Mouse (Mus musculus): Measurements from ENCODE around the gene Sp1. TPM values are rescaled to one million over a fixed set of nuclear protein-coding genes. Genes with fewer than 3 reads are reported as not detected.

Gene Sp1
- polyA plus RNA-seq, 1 experiment from 2014 or later, result 5.0 TPM

GRCm38 (mm10) chr15:102445146-102445545 lies 39.2 kb downstream of the Sp1 start, which contains the start of gene Amhr2:
TSS of gene Amhr2 (plus strand) at chr15:102445367.
- no peak within 1 kb of the TSS for H3K4me2 ChIP-seq (ENCODE audit: low read depth, low read length)
- ATAC-seq (replicated peaks; ENCODE audit: extremely low read depth, insufficient read depth, low FRiP score), result no peak
- no peak within 1 kb of the TSS for H3K4me3 ChIP-seq (ENCODE audit: low read length)
- no peak within 1 kb of the TSS for H3K27ac ChIP-seq (ENCODE audit: low read length)
- H3K9me3 ChIP-seq (replicated peaks; ENCODE audit: control insufficient read depth, low read length), result no peaks in the 10 kb centered on the region
- 65% methylated on average over 8 of the region's 8 CpGs for WGBS
- peaks cover 3% of the 10 kb centered on the region; the same call in 1 of the 2 replicates for H3K4me1 ChIP-seq (ENCODE audit: control insufficient read depth, insufficient read depth, low read length)
- H3K36me3 ChIP-seq (ENCODE audit: control insufficient read depth, insufficient read depth), result no peaks in the 10 kb centered on the region
- H3K9ac ChIP-seq (ENCODE audit: low read length), result no peak within 1 kb of the TSS
- no peaks in the 10 kb centered on the region for H3K27me3 ChIP-seq (ENCODE audit: control insufficient read depth, insufficient read depth, low read length)

- WGBS, result 18% methylated on average over 6 of the region's 6 CpGs
- H3K4me2 ChIP-seq (ENCODE audit: low read depth, low read length), result no peak overlapping the region
Observed at GRCm38 (mm10) chr15:102446448-102446847, 40.5 kb downstream of the Sp1 start.

GRCm38 (mm10) chr15:102449366-102449765 lies 43.4 kb downstream of the Sp1 start:
- 42% methylated on average over 8 of the region's 8 CpGs for WGBS
- H3K4me3 ChIP-seq (ENCODE audit: low read length), result no peak overlapping the region
- H3K4me2 ChIP-seq (ENCODE audit: low read depth, low read length), result no peak overlapping the region
- H3K36me3 ChIP-seq (ENCODE audit: control insufficient read depth, insufficient read depth), result no peaks in the 10 kb centered on the region
- no peak overlapping the region for H3K27ac ChIP-seq (ENCODE audit: low read length)
- no peak overlapping the region for H3K9ac ChIP-seq (ENCODE audit: low read length)
- H3K27me3 ChIP-seq (ENCODE audit: control insufficient read depth, insufficient read depth, low read length), result no peaks in the 10 kb centered on the region
- H3K9me3 ChIP-seq (replicated peaks; ENCODE audit: control insufficient read depth, low read length), result no peaks in the 10 kb centered on the region
- no peak for ATAC-seq (replicated peaks; ENCODE audit: extremely low read depth, insufficient read depth, low FRiP score)
- peaks cover 3% of the 10 kb centered on the region; the same call in 1 of the 2 replicates for H3K4me1 ChIP-seq (ENCODE audit: control insufficient read depth, insufficient read depth, low read length)

More at GRCm38 (mm10) chr15:102446448-102446847, 40.5 kb downstream of the Sp1 start:
- no peaks in the 10 kb centered on the region for H3K9me3 ChIP-seq (replicated peaks; ENCODE audit: control insufficient read depth, low read length)
- no peak for ATAC-seq (replicated peaks; ENCODE audit: extremely low read depth, insufficient read depth, low FRiP score)
- H3K4me1 ChIP-seq (ENCODE audit: control insufficient read depth, insufficient read depth, low read length), result peaks cover 3% of the 10 kb centered on the region; the same call in 1 of the 2 replicates
- H3K4me3 ChIP-seq (ENCODE audit: low read length), result no peak overlapping the region
- H3K27me3 ChIP-seq (ENCODE audit: control insufficient read depth, insufficient read depth, low read length), result no peaks in the 10 kb centered on the region
- H3K9ac ChIP-seq (ENCODE audit: low read length), result no peak overlapping the region
- H3K27ac ChIP-seq (ENCODE audit: low read length), result no peak overlapping the region
- H3K36me3 ChIP-seq (ENCODE audit: control insufficient read depth, insufficient read depth), result no peaks in the 10 kb centered on the region

GRCm38 (mm10) chr15:102450928-102451327 lies 45.0 kb downstream of the Sp1 start:
- Histone ChIP-seq H3K9me3 (replicated peaks; ENCODE audit: control insufficient read depth, low read length) (no peaks in the 10 kb centered on the region), H3K4me2 (ENCODE audit: low read depth, low read length) (peak overlapping the region; percentile 10; the same call in 1 of the 2 replicates), H3K4me3 (ENCODE audit: low read length) (no peak overlapping the region), H3K9ac (ENCODE audit: low read length) (no peak overlapping the region), H3K36me3 (ENCODE audit: control insufficient read depth, insufficient read depth) (no peaks in the 10 kb centered on the region), H3K27me3 (ENCODE audit: control insufficient read depth, insufficient read depth, low read length) (no peaks in the 10 kb centered on the region), H3K27ac (ENCODE audit: low read length) (no peak overlapping the region), H3K4me1 (ENCODE audit: control insufficient read depth, insufficient read depth, low read length) (peaks cover 3% of the 10 kb centered on the region; the same call in 1 of the 2 replicates)
- no peak for ATAC-seq (replicated peaks; ENCODE audit: extremely low read depth, insufficient read depth, low FRiP score)
- 42% methylated on average over 7 of the region's 7 CpGs for WGBS

GRCm38 (mm10) chr15:102451666-102452430 lies 45.9 kb downstream of the Sp1 start:
- Histone ChIP-seq H3K27me3 (ENCODE audit: control insufficient read depth, insufficient read depth, low read length) (no peaks in the 10 kb centered on the region), H3K27ac (ENCODE audit: low read length) (no peak overlapping the region), H3K4me2 (ENCODE audit: low read depth, low read length) (no peak overlapping the region), H3K9me3 (replicated peaks; ENCODE audit: control insufficient read depth, low read length) (no peaks in the 10 kb centered on the region), H3K4me1 (ENCODE audit: control insufficient read depth, insufficient read depth, low read length) (no peaks in the 10 kb centered on the region), H3K36me3 (ENCODE audit: control insufficient read depth, insufficient read depth) (no peaks in the 10 kb centered on the region), H3K4me3 (ENCODE audit: low read length) (no peak overlapping the region), H3K9ac (ENCODE audit: low read length) (no peak overlapping the region)
- WGBS, result 66% methylated on average over 26 of the region's 26 CpGs
- no peak for ATAC-seq (replicated peaks; ENCODE audit: extremely low read depth, insufficient read depth, low FRiP score)

- no peak for ATAC-seq (replicated peaks; ENCODE audit: extremely low read depth, insufficient read depth, low FRiP score)
- Histone ChIP-seq H3K27ac (ENCODE audit: low read length) (no peak overlapping the region), H3K36me3 (ENCODE audit: control insufficient read depth, insufficient read depth) (no peaks in the 10 kb centered on the region), H3K27me3 (ENCODE audit: control insufficient read depth, insufficient read depth, low read length) (no peaks in the 10 kb centered on the region), H3K9ac (ENCODE audit: low read length) (no peak overlapping the region), H3K4me3 (ENCODE audit: low read length) (no peak overlapping the region), H3K4me2 (ENCODE audit: low read depth, low read length) (no peak overlapping the region), H3K4me1 (ENCODE audit: control insufficient read depth, insufficient read depth, low read length) (peaks cover 17% of the 10 kb centered on the region), H3K9me3 (replicated peaks; ENCODE audit: control insufficient read depth, low read length) (no peaks in the 10 kb centered on the region)
- WGBS, result 33% methylated on average over 6 of the region's 6 CpGs
Observed at GRCm38 (mm10) chr15:102455993-102456392, 50.0 kb downstream of the Sp1 start.

GRCm38 (mm10) chr15:102458050-102458736 lies 52.2 kb downstream of the Sp1 start:
- peaks cover 4% of the 10 kb centered on the region for H3K36me3 ChIP-seq (ENCODE audit: control insufficient read depth, insufficient read depth)
- ATAC-seq (replicated peaks; ENCODE audit: extremely low read depth, insufficient read depth, low FRiP score), result no peak
- peak overlapping the region; percentile 73 for H3K27ac ChIP-seq (ENCODE audit: low read length)
- peak overlapping the region; percentile 66 for H3K4me3 ChIP-seq (ENCODE audit: low read length)
- peak overlapping the region; percentile 79 for H3K4me2 ChIP-seq (ENCODE audit: low read depth, low read length)
- no peaks in the 10 kb centered on the region for H3K9me3 ChIP-seq (replicated peaks; ENCODE audit: control insufficient read depth, low read length)
- H3K9ac ChIP-seq (ENCODE audit: low read length), result no peak overlapping the region; the same call in 1 of the 2 replicates
- H3K27me3 ChIP-seq (ENCODE audit: control insufficient read depth, insufficient read depth, low read length), result no peaks in the 10 kb centered on the region
- WGBS, result 58% methylated on average over 5 of the region's 5 CpGs
- H3K4me1 ChIP-seq (ENCODE audit: control insufficient read depth, insufficient read depth, low read length), result peaks cover 18% of the 10 kb centered on the region

- under 1% methylated on average over 19 of the region's 19 CpGs for WGBS
- H3K36me3 ChIP-seq (ENCODE audit: control insufficient read depth, insufficient read depth), result peaks cover 4% of the 10 kb centered on the region
Observed at GRCm38 (mm10) chr15:102458904-102459317, 53.0 kb downstream of the Sp1 start, which contains the start of gene Prr13. TSS of gene Prr13 (plus strand) at chr15:102459028.

GRCm38 (mm10) chr15:102459381-102459780 lies 53.4 kb downstream of the Sp1 start:
- Histone ChIP-seq H3K9me3 (replicated peaks; ENCODE audit: control insufficient read depth, low read length) (no peaks in the 10 kb centered on the region), H3K36me3 (ENCODE audit: control insufficient read depth, insufficient read depth) (peaks cover 4% of the 10 kb centered on the region), H3K27ac (ENCODE audit: low read length) (peak overlapping the region; percentile 73; the same call in 1 of the 2 replicates), H3K4me3 (ENCODE audit: low read length) (peak overlapping the region; percentile 66), H3K4me2 (ENCODE audit: low read depth, low read length) (peak overlapping the region; percentile 79), H3K4me1 (ENCODE audit: control insufficient read depth, insufficient read depth, low read length) (peaks cover 18% of the 10 kb centered on the region), H3K9ac (ENCODE audit: low read length) (peak overlapping the region; percentile 74), H3K27me3 (ENCODE audit: control insufficient read depth, insufficient read depth, low read length) (no peaks in the 10 kb centered on the region)
- no peak for ATAC-seq (replicated peaks; ENCODE audit: extremely low read depth, insufficient read depth, low FRiP score)
- 33% methylated on average over 6 of the region's 6 CpGs for WGBS

More at GRCm38 (mm10) chr15:102458904-102459317, 53.0 kb downstream of the Sp1 start, which contains the start of gene Prr13:
- Histone ChIP-seq H3K27me3 (ENCODE audit: control insufficient read depth, insufficient read depth, low read length) (no peaks in the 10 kb centered on the region), H3K9me3 (replicated peaks; ENCODE audit: control insufficient read depth, low read length) (no peaks in the 10 kb centered on the region), H3K4me1 (ENCODE audit: control insufficient read depth, insufficient read depth, low read length) (peaks cover 18% of the 10 kb centered on the region), H3K4me2 (ENCODE audit: low read depth, low read length) (peak within 1 kb of the TSS; percentile 79), H3K9ac (ENCODE audit: low read length) (peak within 1 kb of the TSS; percentile 74), H3K27ac (ENCODE audit: low read length) (peak within 1 kb of the TSS; percentile 73), H3K4me3 (ENCODE audit: low read length) (peak within 1 kb of the TSS; percentile 66)
- peak; percentile 90 for ATAC-seq (replicated peaks; ENCODE audit: extremely low read depth, insufficient read depth, low FRiP score)

Measured in heart, embryonic 16.5 days (tissue).